10 mouse cellular contexts compared by ENCODE assay signal in the genomic region with DNA sequence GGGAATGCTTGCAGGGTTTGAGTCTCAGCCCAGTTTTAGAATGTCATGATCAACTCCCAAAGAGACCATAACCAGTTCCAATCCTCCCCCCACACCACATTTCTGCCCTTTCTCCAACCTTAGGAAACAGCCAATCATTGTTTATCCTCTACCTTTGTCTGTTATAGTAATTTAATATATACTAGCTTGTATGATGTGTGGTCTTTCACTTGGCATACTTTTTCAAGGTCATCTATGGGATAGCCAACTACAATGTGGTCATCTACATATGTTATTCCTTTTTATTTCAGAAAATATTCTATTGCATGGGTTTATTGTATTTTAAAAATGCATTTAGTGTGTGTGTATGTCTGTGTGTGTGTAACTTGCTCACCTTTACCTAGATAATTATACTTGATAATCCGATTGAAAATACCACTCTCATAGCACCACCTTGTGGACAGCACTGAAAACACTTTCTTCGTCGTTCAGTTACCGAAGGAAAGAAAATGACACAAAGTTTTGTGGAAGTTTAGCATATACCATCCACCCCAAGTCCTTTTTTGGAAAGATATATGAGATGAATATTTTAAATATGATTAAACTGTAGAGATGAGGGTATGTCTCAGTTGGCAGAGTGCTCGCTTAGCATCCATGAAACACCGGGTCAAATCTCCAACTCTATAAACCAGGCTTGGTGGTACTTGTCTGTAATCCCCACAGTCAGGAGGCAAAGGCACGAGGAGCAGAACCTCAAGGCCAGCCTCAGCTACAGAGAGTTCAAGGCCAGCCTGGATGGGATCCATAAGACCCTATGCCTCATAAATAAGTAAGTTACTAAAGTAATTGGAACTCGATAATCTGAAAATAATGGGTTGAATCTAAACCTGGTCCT. TPM values are rescaled to one million over a fixed set of nuclear protein-coding genes. Genes with fewer than 3 reads are reported as not detected.
DNase-seq lines count a peak whose midpoint lies in the region; ATAC-seq and TF ChIP-seq lines count a peak whose summit lies in the region.
"Had no signal": no experiment of that assay in that cellular context is flagged by ENCODE, and none has a peak within 500 bp of the region (broad histone marks: within the 10 kb centered on the region; RNA-seq: fewer than 3 reads in every experiment).

No protein-coding gene starts in this region.

- 31% methylated on average over 8 of the region's 8 CpGs for WGBS in embryonic facial prominence, embryonic 11.5 days
- WGBS in embryonic facial prominence, embryonic 10.5 days, result 35% methylated on average over 8 of the region's 8 CpGs
- 27% methylated on average over 8 of the region's 8 CpGs for WGBS in liver, postnatal 0 days (ENCODE audit: insufficient replicate concordance)
- WGBS in liver, embryonic 11.5 days, result 33% methylated on average over 8 of the region's 8 CpGs
- 33% methylated on average over 8 of the region's 8 CpGs for WGBS in forebrain, embryonic 13.5 days

- TF ChIP-seq EP300 in liver, postnatal 0 days (IDR thresholded peaks at IDR 0.05; ENCODE audit: low read depth), result no peak

- TF ChIP-seq CTCF in liver, postnatal 0 days (IDR thresholded peaks at IDR 0.05; ENCODE audit: low read depth), result peak; percentile 65

- no peaks in the 10 kb centered on the region for H3K9me3 ChIP-seq in embryonic facial prominence, embryonic 11.5 days (replicated peaks; ENCODE audit: control insufficient read depth, low read length)
- H3K9me3 ChIP-seq in embryonic facial prominence, embryonic 10.5 days, result no peaks in the 10 kb centered on the region
- no peaks in the 10 kb centered on the region for H3K9me3 ChIP-seq in liver, postnatal 0 days (ENCODE audit: low read length)
- no peaks in the 10 kb centered on the region for H3K9me3 ChIP-seq in liver, embryonic 11.5 days (ENCODE audit: control insufficient read depth, low read length)
- H3K9me3 ChIP-seq in forebrain, embryonic 13.5 days (replicated peaks), result no peaks in the 10 kb centered on the region
- H3K9me3 ChIP-seq: G1E had no signal

- no peak overlapping the region for H3K4me3 ChIP-seq in embryonic facial prominence, embryonic 11.5 days (ENCODE audit: low read depth, low read length)
- H3K4me3 ChIP-seq in embryonic facial prominence, embryonic 10.5 days, result no peak overlapping the region
- no peak overlapping the region for H3K4me3 ChIP-seq in liver, postnatal 0 days (ENCODE audit: low read depth, low read length)
- H3K4me3 ChIP-seq in liver, embryonic 11.5 days (ENCODE audit: low read depth, low read length), result no peak overlapping the region
- no peak overlapping the region for H3K4me3 ChIP-seq in forebrain, embryonic 13.5 days

- peak; percentile 67 for DNase-seq in embryonic facial prominence, embryonic 11.5 days (ENCODE audit: low spot score)
- DNase-seq in embryonic facial prominence, embryonic 10.5 days (ENCODE audit: low spot score), result no peak
- no peak for DNase-seq in liver, postnatal 0 days
- no peak for DNase-seq in liver, embryonic 11.5 days (ENCODE audit: low spot score)
- peak; percentile 78 for DNase-seq in cerebellum, adult 9-10 months
- peak; percentile 56 for DNase-seq in kidney, postnatal 10 days
- peak; percentile 24 for DNase-seq in retina, postnatal 7 days (ENCODE audit: low read depth, low spot score)

- H3K36me3 ChIP-seq in embryonic facial prominence, embryonic 11.5 days (replicated peaks; ENCODE audit: control insufficient read depth, insufficient read depth, low read depth, low read length), result no peaks in the 10 kb centered on the region
- no peaks in the 10 kb centered on the region for H3K36me3 ChIP-seq in embryonic facial prominence, embryonic 10.5 days (replicated peaks)
- no peaks in the 10 kb centered on the region for H3K36me3 ChIP-seq in liver, postnatal 0 days (replicated peaks; ENCODE audit: insufficient read depth, low read length)
- H3K36me3 ChIP-seq in liver, embryonic 11.5 days (ENCODE audit: control insufficient read depth, insufficient read depth, low read length), result no peaks in the 10 kb centered on the region
- H3K36me3 ChIP-seq in forebrain, embryonic 13.5 days (ENCODE audit: poor library complexity, severe bottlenecking), result no peaks in the 10 kb centered on the region
- H3K36me3 ChIP-seq: G1E had no signal

- no peak overlapping the region for H3K4me2 ChIP-seq in embryonic facial prominence, embryonic 11.5 days (ENCODE audit: low read depth, low read length)
- H3K4me2 ChIP-seq in liver, postnatal 0 days (ENCODE audit: low read depth, low read length), result no peak overlapping the region
- no peak overlapping the region for H3K4me2 ChIP-seq in liver, embryonic 11.5 days
- H3K4me2 ChIP-seq in forebrain, embryonic 13.5 days, result no peak overlapping the region

- no peak overlapping the region for H3K9ac ChIP-seq in embryonic facial prominence, embryonic 11.5 days (replicated peaks; ENCODE audit: low read length)
- H3K9ac ChIP-seq in liver, postnatal 0 days (replicated peaks), result no peak overlapping the region
- H3K9ac ChIP-seq in liver, embryonic 11.5 days (ENCODE audit: low read depth, low read length), result no peak overlapping the region
- H3K9ac ChIP-seq in forebrain, embryonic 13.5 days, result no peak overlapping the region

- no peak overlapping the region for H3K27ac ChIP-seq in embryonic facial prominence, embryonic 11.5 days (replicated peaks; ENCODE audit: low read depth, low read length)
- H3K27ac ChIP-seq in embryonic facial prominence, embryonic 10.5 days (replicated peaks), result no peak overlapping the region
- no peak overlapping the region for H3K27ac ChIP-seq in liver, postnatal 0 days (ENCODE audit: low read depth)
- H3K27ac ChIP-seq in liver, embryonic 11.5 days (ENCODE audit: low read depth, low read length), result no peak overlapping the region
- no peak overlapping the region for H3K27ac ChIP-seq in forebrain, embryonic 13.5 days

- H3K27me3 ChIP-seq in embryonic facial prominence, embryonic 11.5 days (ENCODE audit: control insufficient read depth, insufficient read depth, low read length), result no peaks in the 10 kb centered on the region
- H3K27me3 ChIP-seq in embryonic facial prominence, embryonic 10.5 days (replicated peaks; ENCODE audit: low read depth, poor library complexity, severe bottlenecking), result 0 out of 2 replicates have a peak, but pooled peaks cover 4% of the 10 kb centered on the region
- no peaks in the 10 kb centered on the region for H3K27me3 ChIP-seq in liver, postnatal 0 days (ENCODE audit: insufficient read depth, low read length)
- H3K27me3 ChIP-seq in liver, embryonic 11.5 days (replicated peaks; ENCODE audit: control insufficient read depth, insufficient read depth, low read length), result no peaks in the 10 kb centered on the region
- H3K27me3 ChIP-seq in forebrain, embryonic 13.5 days, result no peaks in the 10 kb centered on the region

- ATAC-seq in embryonic facial prominence, embryonic 11.5 days (replicated peaks; ENCODE audit: insufficient number of reproducible peaks, low FRiP score, low TSS enrichment, low read depth), result no peak
- no peak for ATAC-seq in liver, postnatal 0 days
- no peak for ATAC-seq in liver, embryonic 11.5 days (replicated peaks; ENCODE audit: low FRiP score)
- ATAC-seq in forebrain, embryonic 13.5 days, result no peak

- no peaks in the 10 kb centered on the region for H3K4me1 ChIP-seq in embryonic facial prominence, embryonic 11.5 days (ENCODE audit: control insufficient read depth, insufficient read depth, low read length)
- peaks cover 10% of the 10 kb centered on the region for H3K4me1 ChIP-seq in embryonic facial prominence, embryonic 10.5 days
- H3K4me1 ChIP-seq in liver, postnatal 0 days (ENCODE audit: insufficient read depth), result no peaks in the 10 kb centered on the region
- no peaks in the 10 kb centered on the region for H3K4me1 ChIP-seq in liver, embryonic 11.5 days (replicated peaks; ENCODE audit: control insufficient read depth, insufficient read depth, low read length)
- H3K4me1 ChIP-seq in forebrain, embryonic 13.5 days, result peaks cover 6% of the 10 kb centered on the region; the same call in 1 of the 2 replicates

RNA-seq across cellular contexts. Expression of gene Mindy4b-ps, which starts 37.7 kb away (rescaled TPM):
- not detected in 2 replicates for polyA plus RNA-seq in embryonic facial prominence, embryonic 11.5 days (2014; fragmentation: Nextera tagmentation; extraction: Ambion mirVana)
- polyA plus RNA-seq in embryonic facial prominence, embryonic 10.5 days (2016; fragmentation: Nextera tagmentation; extraction: Ambion mirVana), result not detected in 2 replicates
- not detected in 2 replicates for polyA plus RNA-seq in liver, postnatal 0 days (2015; fragmentation: Nextera tagmentation; extraction: Ambion mirVana)
- polyA plus RNA-seq in liver, embryonic 11.5 days (2014; fragmentation: Nextera tagmentation; extraction: Ambion mirVana), result not detected in 2 replicates
- 0.08 and 0.10 TPM in 2 replicates for polyA plus RNA-seq in forebrain, embryonic 13.5 days (2015; fragmentation: Nextera tagmentation; extraction: Ambion mirVana)
- polyA plus RNA-seq: G1E; gonadal fat pad, adult 2 months had no signal

Comparison
In these comparisons a context has a peak if more than half of its experiments do, and no peak if none do; other contexts are left out.
1. DNase-seq: peak in embryonic facial prominence, embryonic 11.5 days (single experiment), cerebellum, adult 9-10 months (single experiment), kidney, postnatal 10 days (single experiment) and retina, postnatal 7 days (single experiment); none in embryonic facial prominence, embryonic 10.5 days (single experiment), liver, postnatal 0 days (single experiment) and liver, embryonic 11.5 days (single experiment).